Mouse (Mus musculus): ENCODE data around the gene Enox1.

DNA sequence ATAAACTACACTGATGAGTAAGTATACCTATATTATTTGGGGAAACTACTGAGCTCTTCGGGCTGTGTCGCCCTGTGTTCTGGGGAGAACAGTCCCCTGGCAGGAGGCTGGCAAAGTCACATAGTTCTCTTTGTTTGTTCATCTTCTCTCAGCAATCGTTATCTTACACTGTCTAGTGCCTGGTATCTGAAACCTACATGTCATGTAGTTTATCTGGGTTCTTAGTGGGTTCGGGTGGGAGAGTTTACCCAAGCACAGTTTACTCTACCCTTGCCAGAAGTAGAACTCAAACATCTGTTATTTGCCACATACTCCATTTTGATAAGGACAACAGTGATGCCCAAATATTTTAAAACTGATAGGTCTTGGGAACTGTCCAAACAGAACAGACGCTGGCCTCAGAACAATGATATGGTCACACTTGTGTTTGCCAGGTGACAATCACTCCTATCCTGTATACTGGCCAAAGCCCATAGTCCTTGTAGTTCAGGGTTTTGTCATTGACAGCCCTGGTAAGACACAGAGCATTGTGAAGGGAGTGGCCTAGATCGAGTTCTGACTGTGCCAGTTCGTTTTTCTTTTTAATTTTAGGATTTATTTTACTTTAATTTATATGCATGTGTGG is 401.0 kb downstream of the Enox1 start:
- TF ChIP-seq MYOD1 (IDR thresholded peaks at IDR 0.05; ENCODE audit: control insufficient read depth in 1 of 3, insufficient read length in 2 of 3, low read depth in 2 of 3) = no peak
- no peak for TF ChIP-seq POLR2A (IDR thresholded peaks at IDR 0.05; ENCODE audit: insufficient read length, low read depth)
- TF ChIP-seq REST (IDR thresholded peaks at IDR 0.05; ENCODE audit: insufficient read depth, insufficient read length) = no peak
- TF ChIP-seq MAX (IDR thresholded peaks at IDR 0.05; ENCODE audit: low read depth) = no peak
- no peak for TF ChIP-seq E2F4 (IDR thresholded peaks at IDR 0.05; ENCODE audit: insufficient read depth)
- no peak for TF ChIP-seq USF1 (IDR thresholded peaks at IDR 0.05; ENCODE audit: low read depth)
- TF ChIP-seq TCF3 (IDR thresholded peaks at IDR 0.05; ENCODE audit: insufficient read length, low read depth) = no peak
- no peak for TF ChIP-seq CEBPB (IDR thresholded peaks at IDR 0.05; ENCODE audit: insufficient read depth, poor library complexity, severe bottlenecking)
- TF ChIP-seq TCF12 (IDR thresholded peaks at IDR 0.05; ENCODE audit: insufficient read depth, poor library complexity, severe bottlenecking) = no peak
- TF ChIP-seq MYOG (IDR thresholded peaks at IDR 0.05; ENCODE audit: control insufficient read depth in 1 of 3, insufficient read depth in 1 of 3, insufficient read length in 2 of 3, low read depth in 2 of 3) = no peak

Measured in myocyte (in vitro differentiated cells).